Mouse (Mus musculus) lung, embryonic 16.5 days (tissue): ENCODE measurements at regions not wholly inside any gene's neighbourhood (a gene's known extent, or its start where the extent isn't known, plus 50 kb on each side); places are given as distances from the start of the nearest gene placed in this dataset.
A peak's percentile ranks its signal among the peaks of the same experiment; 100 is the strongest.

ENCODE experiments used
- ATAC-seq: fragments of 200-750 bp; cut with Nextera tagmentation; 2 replicates; pipeline ENCODE4 v1.8.0; 2017; ENCODE audit warnings: low read depth, mild to moderate bottlenecking, moderate library complexity
- H3K27ac ChIP-seq: fragments of 300-500 bp; sonication (generic); 2 replicates; pipeline ENCODE4 v1.5.1; 2014; ENCODE audit warnings: mild to moderate bottlenecking, control low read depth, low read length
- H3K27me3 ChIP-seq: fragments of 300-500 bp; sonication (generic); 2 replicates; pipeline ENCODE4 v1.6.1; 2014; ENCODE audit warnings: low read depth, low read length, mixed read lengths; ENCODE audit not compliant: control insufficient read depth, insufficient read depth
- H3K36me3 ChIP-seq: fragments of 300-500 bp; sonication (generic); 2 replicates; pipeline ENCODE4 v1.6.1; 2014; ENCODE audit warnings: low read length; ENCODE audit not compliant: control insufficient read depth, insufficient read depth
- H3K4me1 ChIP-seq: fragments of 300-500 bp; sonication (generic); replicated peaks from 2 replicates; pipeline ENCODE4 v1.6.1; 2014; ENCODE audit warnings: low read length, mixed read lengths; ENCODE audit not compliant: control insufficient read depth, insufficient read depth
- H3K4me2 ChIP-seq: fragments of 300-500 bp; sonication (generic); 2 replicates; pipeline ENCODE4 v1.6.1; 2014; ENCODE audit warnings: low read depth, low read length, control low read depth
- H3K4me3 ChIP-seq: fragments of 300-500 bp; sonication (generic); 2 replicates; pipeline ENCODE4 v1.5.1; 2014; ENCODE audit warnings: mild to moderate bottlenecking, low read length, control low read depth
- H3K9ac ChIP-seq: fragments of 300-500 bp; sonication (generic); 2 replicates; pipeline ENCODE4 v1.6.1; 2014; ENCODE audit warnings: low read length, control low read depth
- H3K9me3 ChIP-seq: fragments of 300-500 bp; sonication (generic); 2 replicates; pipeline ENCODE4 v1.6.1; 2016; ENCODE audit warnings: low read length; ENCODE audit not compliant: control insufficient read depth
- WGBS: fragments of 180-500 bp; shearing (Covaris S2); extraction: QIAGEN DNeasy Blood & Tissue Kit; methylation state at CpG from one replicate; pipeline ENCODE4 v1.1.7; 2014; 5-methylcytosine and 5-hydroxymethylcytosine counted together

GRCm38 (mm10) chr14:86419959-86420598 is 721.0 kb downstream of the Diaph3 start:
- no peak for ATAC-seq
- 81% methylated on average over 3 of the region's 3 CpGs for WGBS

GRCm38 (mm10) chr14:86396876-86397275 is 744.2 kb downstream of the Diaph3 start:
- 85% methylated on average over 3 of the region's 3 CpGs for WGBS
- no peaks in the 10 kb centered on the region for H3K27me3 ChIP-seq
- no peak for ATAC-seq
- H3K9ac ChIP-seq: no peak overlapping the region
- H3K36me3 ChIP-seq: no peaks in the 10 kb centered on the region
- no peaks in the 10 kb centered on the region for H3K9me3 ChIP-seq
- H3K27ac ChIP-seq: no peak overlapping the region
- H3K4me3 ChIP-seq: no peak overlapping the region
- no peaks in the 10 kb centered on the region for H3K4me1 ChIP-seq
- no peak overlapping the region for H3K4me2 ChIP-seq

More at GRCm38 (mm10) chr14:86419959-86420598, 721.0 kb downstream of the Diaph3 start:
- Histone ChIP-seq H3K27ac (no peak overlapping the region), H3K9me3 (no peaks in the 10 kb centered on the region), H3K9ac (no peak overlapping the region), H3K36me3 (no peaks in the 10 kb centered on the region), H3K4me3 (no peak overlapping the region), H3K4me2 (no peak overlapping the region), H3K27me3 (no peaks in the 10 kb centered on the region), H3K4me1 (no peaks in the 10 kb centered on the region)

GRCm38 (mm10) chr14:86395951-86396361 is 745.1 kb downstream of the Diaph3 start:
- no peak overlapping the region for H3K9ac ChIP-seq
- H3K4me1 ChIP-seq: no peaks in the 10 kb centered on the region
- WGBS: 30% methylated on average over 9 of the region's 9 CpGs
- H3K4me3 ChIP-seq: no peak overlapping the region
- no peak overlapping the region for H3K27ac ChIP-seq
- H3K27me3 ChIP-seq: no peaks in the 10 kb centered on the region
- ATAC-seq: no peak
- H3K9me3 ChIP-seq: no peaks in the 10 kb centered on the region
- H3K4me2 ChIP-seq: peak overlapping the region; percentile 20; the same call in 1 of the 2 replicates
- H3K36me3 ChIP-seq: no peaks in the 10 kb centered on the region

- Histone ChIP-seq H3K27ac (no peak overlapping the region), H3K9ac (no peak overlapping the region), H3K27me3 (no peaks in the 10 kb centered on the region), H3K4me3 (no peak overlapping the region), H3K9me3 (no peaks in the 10 kb centered on the region), H3K4me2 (no peak overlapping the region), H3K36me3 (no peaks in the 10 kb centered on the region), H3K4me1 (no peaks in the 10 kb centered on the region)
- 31% methylated on average over 10 of the region's 10 CpGs for WGBS
- ATAC-seq: no peak
These were observed 745.5 kb downstream of the Diaph3 start for GRCm38 (mm10) chr14:86395531-86395930.

- Histone ChIP-seq H3K9me3 (no peaks in the 10 kb centered on the region), H3K4me3 (no peak overlapping the region), H3K36me3 (no peaks in the 10 kb centered on the region), H3K4me2 (no peak overlapping the region), H3K27me3 (no peaks in the 10 kb centered on the region), H3K27ac (no peak overlapping the region), H3K9ac (no peak overlapping the region), H3K4me1 (no peaks in the 10 kb centered on the region)
- ATAC-seq: no peak
- 61% methylated on average over 7 of the region's 7 CpGs for WGBS
These were observed 746.0 kb downstream of the Diaph3 start for GRCm38 (mm10) chr14:86395068-86395467.

GRCm38 (mm10) chr14:86385136-86385535 is 755.9 kb downstream of the Diaph3 start:
- WGBS: 39% methylated on average over 6 of the region's 6 CpGs
- no peak for ATAC-seq

GRCm38 (mm10) chr14:86365032-86365431 is 776.0 kb downstream of the Diaph3 start:
- H3K36me3 ChIP-seq: no peaks in the 10 kb centered on the region
- WGBS: 95% methylated on average over 2 of the region's 2 CpGs

More at GRCm38 (mm10) chr14:86385136-86385535, 755.9 kb downstream of the Diaph3 start:
- no peak overlapping the region for H3K4me2 ChIP-seq
- no peak overlapping the region for H3K9ac ChIP-seq
- H3K36me3 ChIP-seq: no peaks in the 10 kb centered on the region
- H3K9me3 ChIP-seq: no peaks in the 10 kb centered on the region
- H3K4me1 ChIP-seq: no peaks in the 10 kb centered on the region; the same call in 1 of the 2 replicates
- no peak overlapping the region for H3K27ac ChIP-seq
- H3K4me3 ChIP-seq: no peak overlapping the region
- no peaks in the 10 kb centered on the region for H3K27me3 ChIP-seq

GRCm38 (mm10) chr14:86360423-86361059 is 780.5 kb downstream of the Diaph3 start:
- Histone ChIP-seq H3K9me3 (no peaks in the 10 kb centered on the region), H3K27me3 (no peaks in the 10 kb centered on the region), H3K9ac (no peak overlapping the region), H3K4me3 (no peak overlapping the region), H3K4me2 (no peak overlapping the region), H3K4me1 (no peaks in the 10 kb centered on the region), H3K36me3 (no peaks in the 10 kb centered on the region), H3K27ac (no peak overlapping the region)
- ATAC-seq: no peak
- 43% methylated on average over 7 of the region's 7 CpGs for WGBS

More at GRCm38 (mm10) chr14:86365032-86365431, 776.0 kb downstream of the Diaph3 start:
- Histone ChIP-seq H3K9ac (no peak overlapping the region), H3K9me3 (no peaks in the 10 kb centered on the region), H3K27ac (no peak overlapping the region), H3K27me3 (no peaks in the 10 kb centered on the region), H3K4me3 (no peak overlapping the region), H3K4me1 (no peaks in the 10 kb centered on the region), H3K4me2 (no peak overlapping the region)
- ATAC-seq: no peak

GRCm38 (mm10) chr14:86358584-86358983 is 782.5 kb downstream of the Diaph3 start:
- Histone ChIP-seq H3K9me3 (no peaks in the 10 kb centered on the region), H3K4me3 (no peak overlapping the region), H3K36me3 (no peaks in the 10 kb centered on the region), H3K27me3 (no peaks in the 10 kb centered on the region), H3K9ac (no peak overlapping the region), H3K27ac (no peak overlapping the region), H3K4me2 (no peak overlapping the region), H3K4me1 (no peaks in the 10 kb centered on the region)
- no peak for ATAC-seq
- WGBS: 86% methylated on average over 6 of the region's 6 CpGs
